Mouse (Mus musculus) C2C12 (cell line): Measurements from ENCODE around the gene Mbd6.

Experiments used
- CTCF ChIP-seq: IDR thresholded peaks from one replicate; pipeline ENCODE4 v1.5.1; 2011; ENCODE audit not compliant: control insufficient read depth, insufficient read depth, insufficient read length
- MAX ChIP-seq: IDR thresholded peaks from one replicate; pipeline ENCODE4 v1.6.1; 2011; ENCODE audit warnings: mild to moderate bottlenecking, control low read depth
- MYOG ChIP-seq: IDR thresholded peaks from one replicate; pipeline ENCODE4 v1.6.1; 2011; ENCODE audit not compliant: control insufficient read depth, insufficient read length; ENCODE audit errors: extremely low read depth
- USF1 ChIP-seq: IDR thresholded peaks from one replicate; pipeline ENCODE4 v1.6.1; 2011; ENCODE audit warnings: low read depth, mild to moderate bottlenecking, control low read depth, moderate library complexity

- TF ChIP-seq CTCF (no peak), MAX (no peak), USF1 (no peak), MYOG (no peak)
Observed at GRCm38 (mm10) chr10:127323131-127323855, 34.5 kb upstream of the Mbd6 start.
